Mouse (Mus musculus) layer of hippocampus, adult 6 months (tissue): Measurements from ENCODE around the gene Vmn1r207-ps. TPM values are rescaled to one million over a fixed set of nuclear protein-coding genes. Genes with fewer than 3 reads are reported as not detected.

Experiments
- long read RNA-seq, 2 experiments: library from polyadenylated mRNA; unstranded; transcript quantifications; one replicate each; pipeline ENCODE4 v2.0.0; 2019 to 2020
- polyA plus RNA-seq: library from polyadenylated mRNA; unstranded; fragments of <200 nt; fragmentation: Nextera tagmentation; gene quantifications from 2 replicates; pipeline ENCODE4 v1.2.3, GENCODE M21; 2021

Gene Vmn1r207-ps
- polyA plus RNA-seq = not detected in 2 replicates
- long read RNA-seq, experiment 1 = 0 reads
- long read RNA-seq, experiment 2 = 0 reads

GRCm38 (mm10) chr13:22729529-22729928 lies at the start of gene Vmn1r207-ps:
Gene Vmn1r207-ps, minus strand, starts transcription at chr13:22729629.

GRCm38 (mm10) chr13:22777300-22777699 lies 47.9 kb upstream of the Vmn1r207-ps start, which contains the start of gene Vmn1r208:
Gene Vmn1r208, minus strand, starts transcription at chr13:22777400.

Other genes with a start within 250 kb of the Vmn1r207-ps start
- not detected in 2 replicates for gene Vmn1r202, start 224.2 kb downstream of the Vmn1r207-ps start, polyA plus RNA-seq
- gene Vmn1r203, start 211.5 kb downstream of the Vmn1r207-ps start, polyA plus RNA-seq = not detected in 2 replicates
- gene Vmn1r204, start 176.4 kb downstream of the Vmn1r207-ps start, polyA plus RNA-seq = not detected in 2 replicates
- not detected in 2 replicates for gene Vmn1r205, start 136.6 kb downstream of the Vmn1r207-ps start, polyA plus RNA-seq
- gene Vmn1r206, start 105.4 kb downstream of the Vmn1r207-ps start, polyA plus RNA-seq = not detected in 2 replicates
- not detected in 2 replicates for gene Vmn1r208, start 47.8 kb upstream of the Vmn1r207-ps start, polyA plus RNA-seq
- gene Vmn1r209, start 80.1 kb upstream of the Vmn1r207-ps start, polyA plus RNA-seq = not detected in 2 replicates
- not detected in 2 replicates for gene Vmn1r210, start 101.7 kb upstream of the Vmn1r207-ps start, polyA plus RNA-seq
- gene Vmn1r211, start 127.9 kb upstream of the Vmn1r207-ps start, polyA plus RNA-seq = not detected in 2 replicates
- not detected in 2 replicates for gene Vmn1r212, start 154.6 kb upstream of the Vmn1r207-ps start, polyA plus RNA-seq